Mouse (Mus musculus) right cerebral cortex, postnatal 10 days (tissue): ENCODE measurements around the gene Tm6sf1.

ENCODE experiments used
- DNase-seq, 2 experiments: peaks; one replicate each; pipeline ENCODE4 v3.0.0; 2021; ENCODE audit warnings: low spot score in 2 of 2

Tm6sf1 gene

DNA sequence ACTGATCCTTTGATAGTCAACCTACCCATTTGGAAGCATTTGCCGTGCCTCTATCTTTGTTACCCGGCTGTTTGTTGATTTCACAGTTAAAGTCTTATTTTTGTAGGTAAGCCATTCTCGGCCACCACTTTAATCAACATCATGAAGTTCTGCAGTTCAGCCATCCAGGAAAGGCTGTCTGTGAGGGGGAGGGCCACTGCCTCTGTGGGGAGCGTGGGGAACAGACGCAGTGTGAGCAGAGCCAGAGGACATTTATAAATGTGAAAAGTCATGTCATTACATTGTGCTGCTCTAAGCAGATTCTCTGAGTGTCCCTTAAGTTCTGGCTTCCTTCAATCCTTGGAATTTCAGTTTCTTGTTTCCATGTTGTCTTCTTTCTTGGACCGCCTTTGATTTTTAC, 8.6 kb upstream of the Tm6sf1 start:
- no peak for DNase-seq

DNA sequence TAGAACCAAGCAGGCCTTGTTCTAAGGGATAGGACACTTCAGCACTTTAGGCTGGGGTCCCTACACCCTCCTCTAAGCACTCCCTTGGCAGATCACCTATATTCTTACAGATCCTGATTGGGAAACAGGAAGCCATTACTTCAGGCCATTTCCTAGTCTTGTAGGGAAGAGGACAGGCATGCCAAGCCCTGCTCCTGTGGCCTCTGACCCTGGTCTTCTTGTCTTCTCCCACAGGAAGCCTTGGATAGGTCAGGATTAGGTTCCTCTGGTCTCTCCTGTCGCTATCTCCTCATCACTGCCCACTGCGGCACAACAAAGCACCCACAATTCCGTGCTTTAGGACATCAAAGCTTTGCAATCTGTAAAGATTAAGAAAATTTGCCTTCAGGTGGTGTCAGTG, 7.1 kb upstream of the Tm6sf1 start:
- no peak for DNase-seq

DNA sequence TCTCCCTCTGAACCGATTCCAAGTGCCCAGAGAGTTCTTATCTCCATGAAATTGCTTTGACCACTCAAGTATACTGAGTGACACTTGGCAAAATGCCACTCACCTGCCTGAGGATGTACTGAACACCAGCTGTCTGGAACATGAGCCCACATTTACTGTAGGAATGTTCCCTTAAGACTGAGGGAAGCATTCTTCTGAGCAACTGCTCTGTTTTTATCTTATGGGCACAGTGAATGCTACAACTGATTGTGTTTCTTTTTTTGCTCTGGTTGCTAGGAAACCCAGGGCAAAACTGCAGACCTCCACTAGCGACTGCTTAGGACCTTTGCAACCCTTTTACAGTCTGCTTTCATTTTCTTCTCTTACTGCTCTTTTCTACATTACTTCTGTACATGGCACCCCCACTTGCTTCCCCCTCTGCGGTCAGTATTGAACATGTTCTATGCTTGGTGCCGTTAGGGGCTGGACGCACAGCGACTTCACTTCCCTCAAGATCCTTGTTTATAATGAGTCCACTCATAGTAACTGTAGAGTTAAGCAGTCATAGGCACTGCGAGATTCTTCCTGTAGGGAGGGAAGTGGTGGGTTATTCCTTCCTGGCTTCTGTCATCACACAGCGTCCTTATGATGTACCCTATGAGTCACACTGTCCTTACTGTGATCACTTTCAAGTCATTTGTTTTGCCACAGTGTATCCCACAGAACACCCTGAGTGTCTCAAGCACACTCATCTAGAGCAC, 4.1 kb upstream of the Tm6sf1 start:
- no peak for DNase-seq

DNA sequence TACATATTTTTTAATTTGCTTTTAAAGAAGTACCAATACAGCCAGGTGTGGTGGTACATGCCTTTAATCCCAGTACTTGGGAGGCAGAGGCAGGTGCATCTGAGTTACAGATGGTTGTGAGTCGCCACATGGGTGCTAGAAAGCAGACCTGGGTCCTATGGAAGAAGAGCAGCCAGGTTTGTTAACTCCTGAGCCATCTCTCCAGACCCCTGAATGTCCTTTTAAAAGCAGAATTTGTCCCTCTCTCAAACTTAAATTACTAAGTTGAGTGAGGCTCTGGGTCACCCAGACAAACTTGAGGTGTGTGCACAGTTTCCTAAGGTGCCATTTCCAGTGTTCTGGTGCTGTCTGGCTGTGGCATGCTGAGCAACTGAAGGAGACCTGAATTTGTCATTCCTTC, 3.1 kb upstream of the Tm6sf1 start, which contains the start of gene Gm10160:
Gm10160 (minus strand) TSS at position 101 of the 400 bp plus-strand sequence.
- no peak for DNase-seq

DNA sequence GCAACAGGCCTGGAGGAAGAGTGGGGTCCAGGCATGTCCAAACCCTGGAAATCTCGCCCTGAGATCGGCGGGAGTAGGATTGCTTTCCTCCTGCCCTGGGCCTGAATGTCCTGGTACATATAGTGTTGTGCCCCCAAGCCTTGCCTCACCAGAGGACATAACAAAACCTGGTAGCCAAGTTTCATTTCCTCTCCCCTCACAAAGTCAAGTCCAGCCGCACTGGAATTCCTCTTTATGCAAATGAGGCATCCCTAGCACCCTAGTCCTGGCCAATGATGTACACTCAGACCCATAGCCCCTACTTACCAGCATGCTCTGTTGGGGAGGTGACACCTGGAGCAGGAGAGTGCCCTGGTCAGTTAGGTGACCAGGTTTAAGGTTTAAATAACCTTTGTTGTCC, 2.6 kb upstream of the Tm6sf1 start:
- no peak for DNase-seq

DNA sequence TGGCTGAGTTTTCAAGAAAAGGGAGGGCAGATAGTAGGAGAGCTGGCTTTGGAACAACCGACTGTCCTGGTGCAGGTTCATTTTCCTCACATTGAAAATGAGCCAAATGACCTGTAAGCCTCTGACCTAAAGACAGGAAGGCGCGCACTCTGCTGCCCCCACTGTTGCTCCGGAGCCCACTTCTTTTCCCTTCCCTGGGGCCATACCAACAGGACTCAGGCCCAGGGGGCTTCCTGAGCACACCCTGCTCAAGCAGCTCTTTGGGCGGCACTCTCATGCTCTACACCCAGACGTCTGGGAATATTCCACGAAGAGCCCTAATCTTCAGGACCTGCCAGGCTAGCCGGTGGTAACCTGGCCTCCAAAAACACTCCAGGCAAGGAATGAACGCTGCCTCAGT, 565 bp upstream of the Tm6sf1 start:
- DNase-seq, result no peak

DNA sequence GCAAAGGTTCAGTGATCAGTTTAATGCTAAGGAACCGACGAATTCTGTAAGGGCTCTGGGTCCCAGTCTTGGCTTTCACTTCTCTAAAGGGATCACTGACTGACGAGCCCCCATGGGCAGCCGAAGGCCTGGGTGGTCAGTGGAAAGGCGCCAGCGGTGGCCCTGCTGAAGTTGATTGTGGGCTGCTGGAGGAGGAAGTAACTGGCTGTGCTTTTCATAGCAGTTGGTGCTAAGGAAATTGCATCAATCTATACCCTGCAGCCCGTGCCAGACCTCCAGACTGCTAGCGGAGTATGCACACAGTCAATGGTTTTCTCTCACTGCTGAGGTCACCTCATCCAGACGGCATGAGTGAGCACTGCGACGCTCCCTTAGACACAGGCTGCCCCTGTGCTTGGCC, 1.3 kb downstream of the Tm6sf1 start:
- peak; percentile 69 to 73 for DNase-seq

DNA sequence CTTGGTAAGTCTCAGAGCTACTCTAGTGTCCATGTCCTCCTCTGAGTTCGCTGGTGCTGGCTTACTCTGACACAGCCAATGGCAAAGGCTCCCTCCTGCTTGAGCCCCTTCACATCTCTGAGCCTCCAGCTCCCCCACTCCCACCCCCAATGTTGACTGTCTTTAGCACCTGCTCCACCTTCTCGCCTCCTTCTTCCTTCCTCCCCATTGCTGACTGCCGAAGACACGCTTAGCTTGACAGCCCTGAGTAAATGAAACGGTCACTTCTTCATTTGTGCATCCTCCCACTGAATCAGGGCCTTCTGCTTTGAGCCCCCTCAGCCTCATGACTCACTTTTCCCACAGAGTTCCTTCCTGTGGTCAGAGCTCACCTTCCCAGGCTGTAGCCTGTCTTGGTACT, 2.2 kb downstream of the Tm6sf1 start:
- no peak for DNase-seq

DNA sequence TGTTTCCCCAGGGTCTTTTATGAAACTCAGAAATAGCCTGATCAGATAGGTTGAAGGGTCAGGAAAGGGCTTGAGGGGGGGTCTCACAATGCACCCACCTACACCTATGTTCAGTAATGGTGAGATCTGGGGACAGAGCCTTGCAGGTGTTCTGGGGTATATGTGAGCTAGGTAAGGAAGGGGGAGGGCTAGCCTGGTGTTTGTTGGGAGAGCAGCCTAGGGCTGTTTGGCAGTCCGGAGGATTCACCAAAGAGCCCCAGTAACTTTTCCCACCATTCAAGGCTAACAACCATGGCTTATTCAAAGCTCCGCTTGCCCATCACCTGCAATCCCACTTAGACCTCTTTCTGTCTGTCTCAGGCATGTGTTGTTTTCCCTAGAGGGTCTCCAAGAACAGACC, 2.7 kb downstream of the Tm6sf1 start:
- no peak for DNase-seq

DNA sequence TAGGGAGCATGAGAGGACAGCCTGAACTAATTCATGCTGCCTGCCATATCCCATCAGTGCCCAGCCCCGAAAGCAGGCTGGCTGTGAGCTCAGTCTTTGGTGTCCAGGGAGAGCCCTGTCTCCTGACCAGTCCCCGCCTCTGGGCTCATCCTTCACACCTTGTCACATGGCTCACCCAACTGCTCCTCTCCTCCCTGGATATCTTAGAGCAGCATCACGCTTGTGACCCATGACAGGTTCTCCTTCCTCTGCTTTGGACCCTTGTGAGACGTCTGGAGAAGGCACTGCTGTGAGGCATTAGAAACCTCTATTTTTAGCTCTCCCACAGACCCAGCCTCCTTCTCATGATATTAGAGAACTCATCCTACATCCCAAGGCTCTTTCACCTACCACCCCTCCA, 3.1 kb downstream of the Tm6sf1 start:
- no peak for DNase-seq

DNA sequence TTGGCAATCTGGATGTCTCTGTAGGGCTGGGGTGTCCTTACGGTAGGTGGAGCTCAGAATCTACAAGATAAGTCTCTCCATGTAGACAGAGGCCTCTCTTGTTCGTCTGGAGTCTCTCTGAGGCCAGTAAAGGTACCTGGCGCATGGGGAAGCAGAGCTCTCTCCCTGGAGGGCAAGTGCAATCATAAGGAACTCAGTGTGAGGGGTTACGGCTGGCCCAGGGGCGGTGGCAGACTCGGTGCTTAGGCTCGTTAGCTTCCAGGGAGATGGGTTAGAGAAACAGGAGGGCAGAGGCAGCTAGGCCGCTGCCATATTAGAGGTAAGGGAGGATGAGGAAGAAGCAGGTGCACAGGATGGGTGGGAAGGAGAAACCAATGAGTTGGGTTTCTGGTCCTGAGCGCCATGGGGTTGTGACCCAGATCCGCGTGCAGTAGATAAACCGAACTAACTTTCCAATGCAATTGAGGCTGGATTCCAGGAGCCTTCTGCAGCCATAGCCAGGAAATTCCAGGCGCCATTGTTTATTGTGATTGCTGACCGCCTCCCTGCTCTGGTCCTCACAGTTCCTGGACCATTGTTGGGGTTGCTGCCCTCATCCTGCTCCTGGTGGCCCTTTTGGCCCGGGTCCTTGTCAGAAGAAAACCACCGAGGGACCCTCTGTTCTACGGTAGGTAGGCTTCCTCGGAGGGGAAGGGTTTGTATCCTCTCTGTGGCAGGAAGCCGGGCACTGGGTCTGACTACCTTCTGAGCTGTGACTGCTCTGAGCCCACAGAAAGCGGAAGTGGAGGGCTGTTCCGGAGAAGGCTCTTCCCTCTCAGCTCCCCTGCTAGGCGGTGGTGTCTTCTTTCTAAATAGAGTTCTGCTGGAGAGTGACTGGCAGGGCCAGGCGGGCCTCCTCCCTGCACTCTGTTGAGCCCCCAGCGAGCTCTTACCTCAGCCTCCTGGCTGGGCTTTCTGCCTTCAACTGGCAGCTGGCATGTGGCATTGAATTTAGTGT, 4.1 kb downstream of the Tm6sf1 start:
- peak; percentile 43 to 55 for DNase-seq

DNA sequence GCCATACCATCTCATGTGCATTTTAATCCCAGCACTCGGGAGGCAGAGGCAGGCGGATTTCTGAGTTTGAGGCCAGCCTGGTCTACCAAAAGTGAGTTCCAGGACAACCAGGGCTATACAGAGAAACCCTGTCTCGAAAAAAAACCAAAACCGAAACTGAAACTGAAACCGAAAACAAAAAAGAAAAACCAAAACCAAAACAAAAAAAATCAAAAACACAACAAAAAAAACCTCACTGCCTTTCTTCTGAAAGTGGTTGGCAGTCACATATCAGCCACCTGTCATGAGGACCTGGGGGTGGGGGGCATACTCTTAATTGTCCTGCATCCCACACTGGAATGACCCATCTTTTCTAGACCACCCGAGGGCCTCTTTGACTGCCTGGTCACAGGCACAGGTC, 5.8 kb downstream of the Tm6sf1 start:
- no peak for DNase-seq

DNA sequence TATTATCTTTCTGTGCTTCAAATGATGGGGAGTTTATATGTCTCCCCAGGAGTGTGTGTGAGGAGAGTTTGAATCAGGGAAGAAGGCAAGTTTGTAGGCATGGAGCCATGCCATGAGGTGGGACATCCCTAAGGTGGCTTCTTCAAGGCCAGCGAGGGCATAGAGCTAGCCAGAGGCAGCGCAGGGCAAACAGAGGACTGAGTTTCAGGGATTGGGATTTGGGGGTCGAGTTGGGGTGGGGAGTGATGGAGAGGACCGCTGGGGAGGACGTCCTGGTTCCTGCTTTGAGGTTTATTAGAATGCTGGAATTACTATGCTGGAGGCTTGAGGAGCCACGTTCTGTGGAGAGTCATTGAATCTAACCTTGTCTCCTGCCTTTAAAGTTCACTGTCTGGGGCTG, 7.1 kb downstream of the Tm6sf1 start:
- no peak for DNase-seq

DNA sequence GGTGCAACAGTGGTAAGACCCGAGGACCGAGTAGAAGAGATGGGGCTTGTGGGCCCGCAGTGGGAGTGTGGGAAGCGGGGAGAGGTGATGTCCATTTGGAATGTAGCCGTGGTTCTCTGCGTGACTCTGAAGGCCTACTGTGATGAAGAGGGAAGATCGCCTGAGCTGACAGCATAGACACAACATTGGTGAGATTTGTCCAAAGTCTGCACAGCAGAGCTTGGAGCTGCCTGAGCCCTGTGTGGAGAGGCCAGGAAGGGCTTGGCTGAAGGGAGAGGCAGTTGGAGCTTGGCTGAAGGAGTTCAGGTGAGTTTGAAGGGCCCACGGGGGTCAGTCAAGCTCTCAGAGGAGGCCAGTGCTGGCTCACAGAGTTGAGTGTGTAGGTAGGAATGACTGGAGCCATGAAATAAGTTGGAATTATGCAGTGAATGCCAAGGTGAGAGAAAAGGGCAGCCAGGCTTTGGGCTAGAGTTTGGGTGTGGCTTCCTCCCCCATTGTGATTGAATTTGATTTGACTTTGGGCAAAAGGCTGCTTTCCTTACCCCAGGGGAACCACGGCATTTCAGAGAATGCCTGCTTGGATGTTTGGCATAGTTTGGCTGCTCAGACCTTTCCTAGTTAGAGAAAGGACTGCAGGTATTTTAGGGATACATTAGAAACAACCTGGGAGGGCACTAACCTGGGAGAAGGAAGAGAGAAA, 8.6 kb downstream of the Tm6sf1 start:
- no peak for DNase-seq

DNA sequence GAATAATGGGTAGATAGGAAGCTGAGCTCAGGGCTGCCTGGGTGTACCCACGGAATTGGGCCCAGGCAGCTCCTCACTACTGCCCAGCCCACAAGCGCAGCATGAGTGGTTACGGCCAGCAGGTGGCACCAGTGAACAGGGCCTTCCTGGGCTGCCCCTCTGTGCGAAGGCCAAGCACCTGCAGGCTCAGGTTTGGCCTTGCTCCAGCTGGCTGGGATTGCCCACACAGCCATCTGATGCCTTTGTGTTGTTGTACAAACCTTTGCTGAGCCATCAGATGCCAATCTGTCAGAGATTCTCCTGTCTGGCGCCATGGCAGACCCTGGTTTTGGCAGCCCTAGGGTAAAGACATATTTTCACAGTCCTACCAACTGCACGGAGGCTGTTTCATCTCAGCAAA, 9.4 kb downstream of the Tm6sf1 start:
- DNase-seq, result peak; percentile 66 to 70

DNA sequence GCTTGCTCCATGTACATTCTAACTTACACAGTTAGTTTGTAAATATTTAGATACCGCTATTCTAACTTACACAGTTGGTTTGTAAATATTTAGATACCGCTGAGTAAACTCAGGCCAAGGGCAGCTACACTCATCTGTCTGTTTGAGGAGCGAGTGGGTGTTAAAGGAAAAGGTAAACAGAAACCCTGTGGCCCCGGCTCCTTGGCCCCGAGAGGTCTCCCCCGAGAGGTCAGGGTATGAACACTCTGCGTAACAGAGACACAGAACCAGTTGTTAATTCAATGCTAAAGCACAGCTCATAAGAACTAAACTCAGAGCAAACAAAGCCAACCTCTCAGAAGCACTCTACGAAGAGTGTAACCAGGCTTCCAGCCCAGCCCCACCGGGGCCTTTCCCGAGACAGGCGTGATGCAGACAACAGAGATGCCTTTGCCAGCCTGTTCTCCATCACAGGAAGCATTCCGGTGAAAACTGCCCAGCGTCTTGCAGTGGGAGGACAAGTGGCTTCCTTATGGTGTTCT, 13.8 kb downstream of the Tm6sf1 start:
- DNase-seq, result no peak

DNA sequence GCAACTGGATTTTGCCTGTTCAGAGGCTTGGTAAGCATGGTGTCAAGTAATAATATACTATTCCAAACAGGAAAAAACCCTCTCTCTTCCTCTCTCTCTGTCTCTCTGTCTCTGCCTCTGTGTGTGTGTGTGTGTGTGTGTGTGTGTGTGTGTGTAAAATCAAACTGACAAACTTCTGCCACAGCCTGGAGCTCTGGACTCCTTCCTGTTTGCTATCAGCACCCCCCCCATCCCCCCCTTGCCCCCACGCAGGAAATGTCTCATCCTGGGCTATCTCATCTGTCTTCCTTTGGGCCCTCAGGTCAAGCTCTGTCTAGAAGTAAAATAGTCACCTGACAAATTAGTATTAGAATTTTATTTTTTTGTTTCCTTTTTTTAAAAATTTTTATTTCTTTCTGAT, 15.0 kb downstream of the Tm6sf1 start:
- no peak for DNase-seq

DNA sequence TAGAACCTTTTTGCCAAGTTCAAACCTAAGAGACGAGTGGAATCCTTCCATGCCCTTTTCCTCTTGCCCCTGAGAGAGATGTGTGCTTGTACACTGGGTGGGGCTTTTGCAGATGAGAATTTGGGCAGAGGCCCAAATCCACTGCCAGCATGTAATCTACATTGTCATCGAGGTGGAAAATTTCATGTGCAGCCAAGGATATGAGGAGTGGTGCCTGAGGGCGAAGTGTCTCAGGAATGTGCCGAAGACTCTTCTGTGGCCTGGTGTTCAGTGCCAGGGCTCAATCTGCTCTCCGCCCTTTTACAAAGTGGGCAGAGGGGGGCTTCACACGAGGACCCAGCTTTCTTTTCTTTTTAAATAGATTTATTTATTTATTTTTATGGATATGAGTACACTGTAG, 15.8 kb downstream of the Tm6sf1 start:
- no peak for DNase-seq

DNA sequence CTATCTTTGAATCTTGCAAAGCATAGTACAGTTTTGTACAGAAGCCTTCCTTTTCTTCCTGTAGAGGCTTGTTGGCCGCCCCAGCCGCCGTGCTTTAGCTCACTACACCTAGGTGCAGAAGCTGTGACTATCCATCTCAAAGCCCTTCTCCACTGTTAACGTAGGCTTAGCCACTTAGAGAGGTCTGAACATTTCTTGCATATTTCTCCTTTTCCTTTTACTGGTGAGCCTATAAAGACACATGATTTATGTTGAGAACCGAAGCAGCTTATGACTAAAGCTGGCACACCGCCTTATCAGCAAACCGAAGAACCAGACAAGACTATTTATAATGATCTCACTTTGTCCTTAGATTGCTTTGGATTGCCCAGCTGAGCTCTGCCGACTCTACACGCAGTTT, 16.6 kb downstream of the Tm6sf1 start:
- peak; percentile 72 to 82 for DNase-seq

DNA sequence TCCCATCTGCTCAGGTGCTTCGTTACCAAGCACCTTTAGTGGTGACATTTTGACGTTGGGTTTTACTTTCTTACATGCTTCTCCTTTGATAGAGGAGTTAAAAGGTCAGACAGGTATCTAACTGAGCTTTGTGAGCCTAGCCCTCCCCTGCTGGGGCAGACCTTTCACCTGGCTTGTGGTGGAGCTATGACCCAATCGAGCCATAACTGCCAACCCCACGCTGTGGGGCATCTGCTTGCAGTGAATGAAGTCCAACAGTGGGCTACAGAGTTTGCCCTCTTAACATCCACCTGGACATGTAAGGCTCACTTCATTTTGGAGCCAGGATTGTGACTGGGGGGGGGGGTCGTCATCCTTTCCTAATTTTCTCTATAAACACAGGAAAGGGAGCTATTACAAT, 21.5 kb downstream of the Tm6sf1 start:
- DNase-seq, result no peak

DNA sequence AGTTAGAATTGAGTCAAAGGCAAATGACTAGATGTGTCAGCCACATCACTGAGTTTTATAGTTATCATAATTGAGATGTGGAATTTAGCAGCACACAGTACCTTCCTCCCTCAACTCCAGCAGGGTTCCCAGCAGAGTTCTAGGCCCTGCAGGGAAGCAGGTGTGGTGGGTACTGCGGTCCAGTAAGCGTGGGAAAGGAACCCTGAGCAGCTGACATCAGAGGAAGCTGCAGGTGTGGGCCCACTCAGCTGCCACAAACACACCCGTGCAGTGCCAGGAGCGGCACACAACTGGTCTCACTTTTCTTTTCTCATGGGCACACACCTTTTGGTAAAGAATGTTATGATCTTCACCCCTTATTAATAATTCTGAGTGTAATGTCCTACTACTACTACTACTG, 22.0 kb downstream of the Tm6sf1 start:
- no peak for DNase-seq

DNA sequence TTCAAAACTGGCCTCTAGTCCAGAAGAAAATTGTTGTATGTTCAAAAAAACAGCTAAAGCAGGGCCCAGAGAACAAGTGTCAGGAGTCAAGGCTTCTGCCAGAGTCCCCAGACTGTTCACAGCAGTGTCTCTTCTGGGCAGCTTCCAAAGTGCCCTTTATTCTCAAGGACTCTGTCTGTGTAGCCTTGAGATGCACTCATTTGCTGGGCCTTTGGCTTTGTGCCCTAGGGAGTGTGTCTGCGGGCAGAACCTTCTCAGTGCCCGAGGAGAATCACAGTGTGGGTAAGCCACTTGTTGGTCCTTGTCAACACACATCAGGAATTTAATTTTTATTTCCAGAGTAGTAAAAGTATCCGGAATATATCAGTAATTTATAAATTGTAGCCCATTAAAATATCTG, 22.8 kb downstream of the Tm6sf1 start:
- peak in 1 of 2 experiments; percentile 47 for DNase-seq
